Mouse (Mus musculus): ENCODE measurements around the gene Pigu. TPM values are rescaled to one million over a fixed set of nuclear protein-coding genes. Genes with fewer than 3 reads are reported as not detected.

Pigu gene
- polyA plus RNA-seq, 1 experiment from 2014 or later = 57.1 TPM

DNA sequence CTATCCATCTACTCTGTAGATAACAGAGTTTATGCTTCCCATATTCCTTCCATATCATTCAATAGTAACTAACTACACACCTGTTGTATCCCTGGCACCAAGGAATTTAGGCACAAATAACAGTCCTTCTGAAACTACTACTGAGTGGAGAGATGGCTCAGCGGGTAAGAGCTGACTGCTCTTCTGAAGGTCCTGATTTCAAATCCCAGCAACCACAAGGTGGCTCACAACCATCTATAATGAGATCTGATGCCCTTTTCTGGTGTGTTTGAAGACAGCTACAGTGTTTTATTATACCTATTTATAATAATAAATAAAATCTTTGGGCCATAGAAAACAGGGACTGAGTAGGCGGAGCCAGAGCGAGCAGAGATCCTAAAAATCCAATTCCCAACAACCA lies 2.8 kb downstream of the Pigu start:
- H3K27ac ChIP-seq = no peak overlapping the region
- H3K9me3 ChIP-seq = no peaks in the 10 kb centered on the region
- no peak overlapping the region for H3K4me3 ChIP-seq (replicated peaks)
- H3K27me3 ChIP-seq (replicated peaks) = no peaks in the 10 kb centered on the region
- H3K9ac ChIP-seq = no peak overlapping the region
- H3K4me1 ChIP-seq (replicated peaks) = peaks cover 8% of the 10 kb centered on the region
- H3K36me3 ChIP-seq = no peaks in the 10 kb centered on the region
- no peak overlapping the region for H3K4me2 ChIP-seq (replicated peaks)
- no peak for ATAC-seq
- WGBS = 92% methylated on average over 3 of the region's 3 CpGs

DNA sequence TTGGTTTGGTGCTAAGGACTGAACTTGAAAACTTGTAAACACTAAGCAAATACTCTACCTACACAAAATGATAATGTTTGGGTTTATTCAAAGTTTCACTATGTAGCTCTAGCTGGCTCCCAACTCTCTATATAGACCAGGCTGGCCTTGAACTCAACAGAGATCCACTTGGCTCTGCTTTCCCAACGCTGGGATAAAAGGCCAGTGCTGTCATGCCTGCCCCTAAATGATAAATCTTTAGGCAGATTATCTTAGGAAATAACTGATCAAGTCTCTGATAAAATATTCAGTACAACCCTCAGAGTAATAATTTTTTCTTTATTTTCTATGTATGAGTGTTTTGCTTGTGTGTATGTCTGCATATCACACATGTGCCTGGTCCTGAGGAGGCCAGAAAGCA lies 10.6 kb downstream of the Pigu start:
- 83% methylated on average over 1 of the region's 1 CpGs for WGBS
- H3K4me2 ChIP-seq (replicated peaks) = no peak overlapping the region
- no peak overlapping the region for H3K4me3 ChIP-seq (replicated peaks)
- no peaks in the 10 kb centered on the region for H3K36me3 ChIP-seq
- no peaks in the 10 kb centered on the region for H3K27me3 ChIP-seq (replicated peaks)
- no peak overlapping the region for H3K27ac ChIP-seq
- ATAC-seq = no peak
- no peaks in the 10 kb centered on the region for H3K4me1 ChIP-seq (replicated peaks)
- H3K9me3 ChIP-seq = no peaks in the 10 kb centered on the region
- no peak overlapping the region for H3K9ac ChIP-seq

DNA sequence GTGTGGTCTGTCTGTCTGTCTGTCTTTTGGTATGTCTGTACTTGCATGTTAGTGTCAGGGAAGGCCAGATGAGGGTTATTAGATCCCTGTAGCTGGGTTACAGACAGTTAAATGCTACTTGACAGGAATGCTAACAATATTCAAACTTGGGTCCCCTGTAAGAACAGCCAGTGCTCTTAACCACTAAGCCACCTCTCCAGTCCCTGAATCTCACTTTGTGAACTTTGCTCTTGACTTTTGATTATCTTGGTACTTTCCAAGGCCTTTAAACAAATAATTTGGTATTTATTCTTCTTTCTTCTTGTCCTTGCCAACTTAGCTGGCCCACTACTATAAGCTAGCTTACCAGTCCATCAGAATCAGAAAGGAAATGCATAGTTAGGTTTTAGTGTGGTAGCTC lies 17.1 kb downstream of the Pigu start:
- no peaks in the 10 kb centered on the region for H3K36me3 ChIP-seq
- ATAC-seq = no peak
- H3K4me3 ChIP-seq (replicated peaks) = no peak overlapping the region
- H3K4me2 ChIP-seq (replicated peaks) = no peak overlapping the region
- H3K4me1 ChIP-seq (replicated peaks) = no peaks in the 10 kb centered on the region
- no peak overlapping the region for H3K9ac ChIP-seq
- H3K27ac ChIP-seq = no peak overlapping the region
- no peaks in the 10 kb centered on the region for H3K27me3 ChIP-seq (replicated peaks)
- H3K9me3 ChIP-seq = no peaks in the 10 kb centered on the region

DNA sequence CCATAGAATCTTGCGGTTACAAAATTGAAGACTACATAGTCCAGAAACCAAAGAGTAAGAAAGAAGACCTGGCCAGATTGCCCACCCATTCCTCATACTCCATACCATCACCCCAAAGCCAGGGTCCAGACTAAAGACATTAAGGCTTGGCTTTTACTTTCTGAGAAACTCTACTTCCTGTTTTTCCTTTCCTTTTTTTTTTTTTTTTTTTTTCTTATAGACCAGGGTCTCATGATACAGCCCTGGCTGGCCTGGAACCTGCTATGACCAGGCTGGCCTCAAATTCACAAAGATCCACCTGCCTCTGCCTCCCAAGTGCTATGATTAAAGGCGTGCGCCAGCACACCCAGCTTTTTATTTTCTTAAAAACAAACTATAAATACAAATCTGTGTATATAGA lies 21.0 kb downstream of the Pigu start:
- H3K36me3 ChIP-seq = no peaks in the 10 kb centered on the region
- H3K4me3 ChIP-seq (replicated peaks) = no peak overlapping the region
- no peak overlapping the region for H3K9ac ChIP-seq
- no peaks in the 10 kb centered on the region for H3K27me3 ChIP-seq (replicated peaks)
- no peak for ATAC-seq
- no peak overlapping the region for H3K4me2 ChIP-seq (replicated peaks)
- H3K27ac ChIP-seq = no peak overlapping the region
- WGBS = 94% methylated on average over 3 of the region's 3 CpGs
- H3K9me3 ChIP-seq = no peaks in the 10 kb centered on the region
- H3K4me1 ChIP-seq (replicated peaks) = no peaks in the 10 kb centered on the region

DNA sequence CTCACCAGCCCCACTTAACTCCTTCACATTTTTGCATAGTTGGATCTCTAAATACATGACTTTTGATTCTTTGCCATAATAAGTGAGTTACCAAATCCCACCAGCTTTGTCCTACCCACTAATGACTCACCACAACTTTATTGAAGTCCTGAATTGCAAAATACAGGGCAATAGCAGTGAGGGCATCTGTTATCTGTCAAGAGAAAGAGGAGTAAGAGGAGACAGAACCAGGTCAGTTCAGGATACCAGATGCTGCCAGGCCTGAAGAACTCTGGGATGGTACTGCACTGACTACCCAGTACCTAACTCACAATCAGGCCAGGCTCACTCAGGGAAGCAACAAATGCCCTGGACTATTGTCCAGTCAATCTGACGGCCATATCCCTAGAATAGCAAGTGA lies 22.0 kb downstream of the Pigu start:
- Histone ChIP-seq H3K4me3 (replicated peaks) (no peak overlapping the region), H3K36me3 (no peaks in the 10 kb centered on the region), H3K4me2 (replicated peaks) (no peak overlapping the region), H3K4me1 (replicated peaks) (no peaks in the 10 kb centered on the region), H3K9me3 (no peaks in the 10 kb centered on the region), H3K27me3 (replicated peaks) (no peaks in the 10 kb centered on the region), H3K9ac (no peak overlapping the region), H3K27ac (no peak overlapping the region)
- 89% methylated on average over 1 of the region's 1 CpGs for WGBS
- ATAC-seq = no peak

DNA sequence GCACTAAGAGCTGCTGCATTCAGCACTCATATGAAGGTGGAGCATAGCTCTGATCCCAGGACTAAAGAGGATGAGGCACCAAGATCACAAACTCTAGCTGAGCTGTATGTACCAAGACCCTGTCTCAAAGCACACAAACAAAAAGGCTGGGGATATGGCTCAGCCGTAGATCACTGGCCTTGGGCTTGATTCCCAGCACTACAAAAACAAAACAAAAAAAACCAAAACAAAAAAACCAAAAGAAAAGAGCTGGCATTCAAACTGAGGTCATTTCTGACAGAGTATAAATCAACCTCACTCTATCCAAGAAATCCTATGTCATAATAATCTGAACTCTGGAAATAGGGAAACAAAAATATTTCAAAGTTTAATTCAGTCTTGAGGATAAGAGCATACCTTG lies 23.8 kb downstream of the Pigu start:
- H3K4me1 ChIP-seq (replicated peaks) = no peaks in the 10 kb centered on the region
- no peak overlapping the region for H3K4me3 ChIP-seq (replicated peaks)
- no peak overlapping the region for H3K9ac ChIP-seq
- no peak for ATAC-seq
- H3K36me3 ChIP-seq = no peaks in the 10 kb centered on the region
- H3K27ac ChIP-seq = no peak overlapping the region
- no peak overlapping the region for H3K4me2 ChIP-seq (replicated peaks)
- 86% methylated on average over 1 of the region's 1 CpGs for WGBS
- H3K27me3 ChIP-seq (replicated peaks) = no peaks in the 10 kb centered on the region
- H3K9me3 ChIP-seq = no peaks in the 10 kb centered on the region

DNA sequence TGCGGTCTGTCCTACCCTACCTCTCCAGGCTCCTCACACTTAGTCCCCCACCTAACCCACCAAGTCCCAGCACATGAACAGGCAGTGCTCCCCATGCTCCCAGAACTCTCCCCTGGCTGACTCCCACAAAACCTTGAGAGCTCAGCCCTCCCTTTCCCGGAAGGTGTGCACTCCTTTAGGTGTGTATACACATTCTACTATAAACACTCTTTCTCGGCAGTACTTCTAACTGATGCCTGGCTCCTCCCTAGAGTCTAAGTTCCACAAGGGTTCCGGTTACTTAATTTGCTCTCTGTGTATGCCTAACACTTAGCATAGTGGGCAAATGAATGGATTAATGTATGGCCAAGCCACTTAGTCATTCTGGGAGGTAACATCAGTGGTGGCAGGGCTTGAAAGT lies 25.9 kb downstream of the Pigu start:
- Histone ChIP-seq H3K36me3 (peaks cover 6% of the 10 kb centered on the region), H3K4me2 (replicated peaks) (no peak overlapping the region), H3K27me3 (replicated peaks) (no peaks in the 10 kb centered on the region), H3K9ac (no peak overlapping the region), H3K27ac (no peak overlapping the region), H3K4me1 (replicated peaks) (no peaks in the 10 kb centered on the region), H3K9me3 (no peaks in the 10 kb centered on the region), H3K4me3 (replicated peaks) (no peak overlapping the region)
- WGBS = 75% methylated on average over 4 of the region's 4 CpGs
- ATAC-seq = no peak

DNA sequence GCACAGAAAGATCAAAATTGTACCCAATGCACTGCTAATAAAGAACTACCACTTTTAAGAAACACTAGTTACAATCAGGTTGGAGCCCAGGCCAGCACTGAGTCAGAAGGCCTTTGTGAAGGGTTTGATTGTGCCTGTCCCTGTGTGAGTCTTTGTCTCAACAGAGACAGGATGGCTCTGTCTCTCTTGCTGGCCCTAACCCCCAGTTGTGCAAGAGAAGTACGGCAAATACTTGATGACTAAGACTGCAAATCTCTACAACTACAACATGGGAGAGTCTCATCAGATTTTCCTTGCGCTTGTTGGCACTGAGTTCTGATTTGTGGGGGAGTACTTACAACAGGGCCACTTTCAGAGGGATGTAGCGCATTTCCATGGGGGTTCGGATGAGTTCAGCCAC lies 26.4 kb downstream of the Pigu start:
- no peak for ATAC-seq
- no peak overlapping the region for H3K9ac ChIP-seq
- no peak overlapping the region for H3K27ac ChIP-seq
- no peaks in the 10 kb centered on the region for H3K9me3 ChIP-seq
- 94% methylated on average over 4 of the region's 4 CpGs for WGBS
- H3K36me3 ChIP-seq = peaks cover 6% of the 10 kb centered on the region
- no peak overlapping the region for H3K4me3 ChIP-seq (replicated peaks)
- no peaks in the 10 kb centered on the region for H3K27me3 ChIP-seq (replicated peaks)
- no peak overlapping the region for H3K4me2 ChIP-seq (replicated peaks)
- no peaks in the 10 kb centered on the region for H3K4me1 ChIP-seq (replicated peaks)

DNA sequence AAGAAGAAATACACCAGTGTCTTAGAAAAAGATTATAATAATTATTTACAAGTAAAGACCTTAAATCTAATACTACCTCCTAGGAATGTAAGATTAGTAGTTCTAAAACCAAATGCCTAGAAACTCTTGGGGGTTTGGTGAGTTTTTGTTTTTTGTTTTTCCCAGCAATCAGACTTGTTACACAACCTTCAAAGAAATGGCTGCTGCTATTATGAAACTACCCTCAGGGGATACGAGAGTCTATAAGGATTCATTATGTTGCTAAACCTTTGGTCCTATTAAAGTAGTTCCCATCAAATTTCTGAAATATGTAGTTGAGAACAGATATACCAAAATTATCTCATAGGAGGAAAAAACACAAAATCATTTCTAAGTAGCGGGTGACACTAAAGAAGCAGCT lies 27.5 kb downstream of the Pigu start:
- peaks cover 6% of the 10 kb centered on the region for H3K36me3 ChIP-seq
- no peaks in the 10 kb centered on the region for H3K9me3 ChIP-seq
- no peak for ATAC-seq
- H3K4me3 ChIP-seq (replicated peaks) = no peak overlapping the region
- no peaks in the 10 kb centered on the region for H3K4me1 ChIP-seq (replicated peaks)
- whole genome bisulfite sequencing = 92% methylated on average over 2 of the region's 2 CpGs
- H3K27ac ChIP-seq = no peak overlapping the region
- H3K4me2 ChIP-seq (replicated peaks) = no peak overlapping the region
- H3K27me3 ChIP-seq (replicated peaks) = no peaks in the 10 kb centered on the region
- H3K9ac ChIP-seq = no peak overlapping the region

DNA sequence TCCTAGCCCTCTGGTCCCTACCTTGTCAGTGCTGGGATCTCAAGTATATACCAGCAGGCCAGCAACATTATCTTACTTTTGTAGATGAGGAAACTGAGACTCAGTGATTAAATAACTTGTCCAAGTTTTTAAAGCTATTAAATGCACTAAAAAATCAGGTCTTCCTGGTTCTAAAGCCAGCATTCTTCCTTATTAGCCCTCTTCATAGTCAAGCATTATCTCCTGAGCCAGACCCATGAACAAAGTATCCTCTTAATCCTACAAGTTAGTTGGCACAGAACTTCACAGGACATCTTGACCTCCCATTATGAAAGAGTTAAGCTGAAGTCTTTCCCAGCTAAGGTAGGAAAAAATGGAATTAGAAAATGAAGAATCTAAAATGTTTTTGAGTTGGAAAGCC lies 28.3 kb downstream of the Pigu start:
- H3K36me3 ChIP-seq = peaks cover 6% of the 10 kb centered on the region
- no peak for ATAC-seq
- no peaks in the 10 kb centered on the region for H3K9me3 ChIP-seq

DNA sequence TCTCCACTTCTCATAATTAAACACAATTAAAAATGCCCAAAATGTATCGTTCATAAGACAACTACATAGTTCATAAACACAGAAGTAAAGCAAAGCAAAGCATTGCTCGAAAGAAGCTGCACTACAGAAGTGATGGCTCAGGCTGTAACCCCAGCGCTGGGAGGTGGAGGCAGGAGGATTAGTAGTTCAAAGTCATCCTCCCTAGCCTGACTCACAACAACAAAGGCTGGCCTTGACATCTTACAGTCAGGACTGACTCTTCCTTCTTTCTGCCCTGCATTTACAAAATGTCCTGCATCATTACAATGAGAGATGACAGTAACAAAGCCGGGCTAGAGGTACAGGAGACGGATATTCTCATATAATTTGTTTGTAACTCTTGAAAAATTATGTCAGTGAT lies 29.3 kb downstream of the Pigu start:
- no peak for ATAC-seq
- H3K4me3 ChIP-seq (replicated peaks) = no peak overlapping the region
- peaks cover 6% of the 10 kb centered on the region for H3K36me3 ChIP-seq
- no peak overlapping the region for H3K27ac ChIP-seq
- no peaks in the 10 kb centered on the region for H3K9me3 ChIP-seq
- 93% methylated on average over 5 of the region's 5 CpGs for WGBS
- H3K4me2 ChIP-seq (replicated peaks) = no peak overlapping the region
- no peaks in the 10 kb centered on the region for H3K27me3 ChIP-seq (replicated peaks)
- no peaks in the 10 kb centered on the region for H3K4me1 ChIP-seq (replicated peaks)
- no peak overlapping the region for H3K9ac ChIP-seq

More for the DNA sequence above, 28.3 kb downstream of the Pigu start:
- H3K4me2 ChIP-seq (replicated peaks) = no peak overlapping the region
- H3K4me1 ChIP-seq (replicated peaks) = no peaks in the 10 kb centered on the region
- no peak overlapping the region for H3K4me3 ChIP-seq (replicated peaks)
- H3K27ac ChIP-seq = no peak overlapping the region
- H3K27me3 ChIP-seq (replicated peaks) = no peaks in the 10 kb centered on the region
- H3K9ac ChIP-seq = no peak overlapping the region

DNA sequence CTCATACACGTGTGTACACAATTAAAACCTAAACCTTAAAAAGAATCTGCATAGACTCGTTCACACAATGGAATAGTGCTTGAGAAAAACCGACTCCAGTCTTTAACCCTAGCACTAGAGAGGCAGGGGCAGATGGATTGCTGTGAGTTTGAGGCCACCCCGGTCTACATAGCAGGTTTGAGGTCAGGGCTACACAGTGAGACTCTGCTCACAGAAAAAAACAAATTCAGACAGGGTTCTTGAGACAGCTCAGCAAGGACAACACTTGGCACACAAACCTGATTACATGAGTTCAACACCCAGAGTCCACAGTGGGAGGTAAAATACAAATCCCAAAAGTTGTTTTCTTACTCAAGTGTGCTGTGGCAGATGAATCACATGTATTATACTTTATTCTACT lies 31.2 kb downstream of the Pigu start:
- Histone ChIP-seq H3K27ac (no peak overlapping the region), H3K4me3 (replicated peaks) (no peak overlapping the region), H3K9ac (no peak overlapping the region), H3K27me3 (replicated peaks) (no peaks in the 10 kb centered on the region), H3K9me3 (no peaks in the 10 kb centered on the region), H3K4me2 (replicated peaks) (no peak overlapping the region), H3K4me1 (replicated peaks) (no peaks in the 10 kb centered on the region), H3K36me3 (peaks cover 6% of the 10 kb centered on the region)
- ATAC-seq = no peak
- whole genome bisulfite sequencing = 96% methylated on average over 4 of the region's 4 CpGs

DNA sequence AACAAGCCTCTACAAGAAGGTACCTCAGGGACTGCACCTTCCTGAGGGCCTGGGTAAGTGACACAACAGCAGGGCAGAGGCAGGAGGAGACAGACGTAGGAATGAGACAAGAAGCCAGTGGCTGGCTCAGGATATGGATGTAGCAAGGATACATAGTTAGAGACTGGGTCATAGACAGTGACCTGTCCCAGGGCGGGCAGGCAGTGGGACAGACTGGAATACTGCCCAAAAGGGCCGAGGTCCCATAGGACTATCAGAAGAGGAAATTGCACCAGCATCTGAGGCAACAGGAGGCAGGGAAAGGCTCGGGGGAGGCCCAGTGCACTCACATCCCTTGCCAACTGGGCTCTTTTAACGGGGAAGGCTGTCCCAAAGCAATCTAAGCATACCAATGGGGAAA lies 36.6 kb downstream of the Pigu start:
- H3K4me1 ChIP-seq (replicated peaks) = no peaks in the 10 kb centered on the region
- no peaks in the 10 kb centered on the region for H3K27me3 ChIP-seq (replicated peaks)
- H3K4me2 ChIP-seq (replicated peaks) = no peak overlapping the region
- H3K27ac ChIP-seq = no peak overlapping the region
- no peak overlapping the region for H3K4me3 ChIP-seq (replicated peaks)
- 81% methylated on average over 5 of the region's 5 CpGs for WGBS
- no peaks in the 10 kb centered on the region for H3K36me3 ChIP-seq
- no peak overlapping the region for H3K9ac ChIP-seq
- H3K9me3 ChIP-seq = no peaks in the 10 kb centered on the region
- no peak for ATAC-seq

DNA sequence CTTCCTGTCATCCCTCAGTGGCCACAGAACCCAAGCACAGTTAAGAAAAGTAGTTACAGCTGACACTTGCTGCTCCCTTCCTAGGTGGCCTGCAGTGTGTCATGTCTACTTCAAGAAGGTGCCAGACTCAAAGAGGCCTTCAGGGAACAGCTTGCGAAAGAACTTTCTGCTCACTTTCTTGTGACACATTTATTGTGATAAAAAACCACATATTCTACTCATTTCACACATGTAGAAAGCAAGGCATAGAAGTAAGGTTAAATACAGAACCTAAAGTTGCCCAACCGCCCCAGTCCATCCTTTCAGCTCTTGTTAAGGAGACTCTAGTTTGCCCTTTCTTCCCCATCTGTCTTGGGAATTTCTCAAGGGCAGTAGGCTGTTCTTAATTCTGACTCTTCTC lies 38.6 kb downstream of the Pigu start:
- H3K4me3 ChIP-seq (replicated peaks) = no peak overlapping the region
- WGBS = 86% methylated on average over 2 of the region's 2 CpGs
- no peaks in the 10 kb centered on the region for H3K9me3 ChIP-seq
- H3K36me3 ChIP-seq = no peaks in the 10 kb centered on the region
- ATAC-seq = no peak
- no peaks in the 10 kb centered on the region for H3K27me3 ChIP-seq (replicated peaks)
- H3K4me2 ChIP-seq (replicated peaks) = no peak overlapping the region
- H3K4me1 ChIP-seq (replicated peaks) = no peaks in the 10 kb centered on the region
- no peak overlapping the region for H3K27ac ChIP-seq
- H3K9ac ChIP-seq = no peak overlapping the region

Measured in intestine, embryonic 15.5 days (tissue).